Mouse (Mus musculus) left cerebral cortex, adult 9 months (tissue): ENCODE measurements around the gene Scarb2.
"Not testable (repeated sequence)": the region's sequence is repeated elsewhere in the genome, so short reads cannot be mapped to it uniquely, and the experiment has no call there.

Experiments
- DNase-seq, 2 experiments: peaks; one replicate each; pipeline ENCODE4 v3.0.0; 2022; ENCODE audit warnings: low spot score in 2 of 2

The Scarb2 gene

GRCm38 (mm10) chr5:92506733-92507132, at the start of gene Scarb2:
TSS of gene Scarb2 (minus strand) at chr5:92506833.
- DNase-seq, result no peak

- no peak for DNase-seq
Observed at GRCm38 (mm10) chr5:92555905-92556304, 49.3 kb upstream of the Scarb2 start.

GRCm38 (mm10) chr5:92554891-92555511, 48.4 kb upstream of the Scarb2 start, which contains the start of gene Fam47e:
TSS of gene Fam47e (plus strand) at chr5:92555069.
- peak in 1 of 2 experiments; percentile 52 for DNase-seq

- DNase-seq, result no peak
Observed at GRCm38 (mm10) chr5:92554443-92554842, 47.8 kb upstream of the Scarb2 start.

GRCm38 (mm10) chr5:92553939-92554338, 47.3 kb upstream of the Scarb2 start:
- no peak for DNase-seq

GRCm38 (mm10) chr5:92552611-92553010, 46.0 kb upstream of the Scarb2 start:
- no peak for DNase-seq

GRCm38 (mm10) chr5:92539698-92540097, 33.1 kb upstream of the Scarb2 start:
- DNase-seq, result no peak

- peak in 1 of 2 experiments; percentile 29 for DNase-seq
Observed at GRCm38 (mm10) chr5:92524821-92525258, 18.2 kb upstream of the Scarb2 start.

GRCm38 (mm10) chr5:92521131-92521530, 14.5 kb upstream of the Scarb2 start:
- not testable (repeated sequence) for DNase-seq

- DNase-seq, result no peak
Observed at GRCm38 (mm10) chr5:92512066-92512465, 5.4 kb upstream of the Scarb2 start.

GRCm38 (mm10) chr5:92511256-92511655, 4.6 kb upstream of the Scarb2 start:
- no peak for DNase-seq

GRCm38 (mm10) chr5:92508853-92509252, 2.2 kb upstream of the Scarb2 start:
- DNase-seq, result no peak

GRCm38 (mm10) chr5:92506301-92506729, 318 bp downstream of the Scarb2 start:
- peak in 1 of 2 experiments; percentile 58 for DNase-seq

GRCm38 (mm10) chr5:92505402-92505865, 1.2 kb downstream of the Scarb2 start:
- peak; percentile 91 to 97 for DNase-seq

GRCm38 (mm10) chr5:92504676-92505400, 1.8 kb downstream of the Scarb2 start:
- peak in 1 of 2 experiments; percentile 60 for DNase-seq

- no peak for DNase-seq
Observed at GRCm38 (mm10) chr5:92503856-92504618, 2.6 kb downstream of the Scarb2 start.

- DNase-seq, result no peak
Observed at GRCm38 (mm10) chr5:92503356-92503847, 3.2 kb downstream of the Scarb2 start.

- no peak for DNase-seq
Observed at GRCm38 (mm10) chr5:92499378-92499777, 7.3 kb downstream of the Scarb2 start.

GRCm38 (mm10) chr5:92498661-92499060, 8.0 kb downstream of the Scarb2 start:
- DNase-seq, result no peak

GRCm38 (mm10) chr5:92498225-92498624, 8.4 kb downstream of the Scarb2 start:
- no peak for DNase-seq

GRCm38 (mm10) chr5:92495771-92496409, 10.7 kb downstream of the Scarb2 start:
- DNase-seq, result peak in 1 of 2 experiments; percentile 1
